Mouse (Mus musculus) induced T-regulatory cell, adult 2 months (primary cell): ENCODE data around the gene Acpp.

Source experiments
- DNase-seq: peaks from one replicate; pipeline ENCODE4 v3.0.0-alpha.2; 2012; ENCODE audit warnings: low read depth

Acpp gene

DNA sequence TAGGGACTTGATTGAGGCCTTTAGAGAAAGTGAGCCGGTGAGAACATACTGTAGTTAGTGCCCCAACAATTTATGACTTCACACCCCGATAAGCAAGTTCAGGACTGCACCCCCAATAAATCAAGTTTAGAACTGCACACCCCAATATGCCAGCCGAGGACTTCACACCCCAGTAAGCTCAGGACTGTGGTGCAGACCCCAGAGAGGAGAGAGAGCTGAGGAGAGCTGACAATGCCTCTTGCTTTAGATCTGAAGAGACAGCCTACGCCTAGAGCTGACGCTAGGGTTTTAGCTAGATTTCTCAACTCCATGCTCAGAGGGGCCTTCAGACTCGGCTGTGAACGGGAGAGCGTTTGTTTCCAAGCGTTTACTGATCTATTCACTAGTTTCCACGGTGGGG is 32.7 kb downstream of the Acpp start:
- no peak for DNase-seq

DNA sequence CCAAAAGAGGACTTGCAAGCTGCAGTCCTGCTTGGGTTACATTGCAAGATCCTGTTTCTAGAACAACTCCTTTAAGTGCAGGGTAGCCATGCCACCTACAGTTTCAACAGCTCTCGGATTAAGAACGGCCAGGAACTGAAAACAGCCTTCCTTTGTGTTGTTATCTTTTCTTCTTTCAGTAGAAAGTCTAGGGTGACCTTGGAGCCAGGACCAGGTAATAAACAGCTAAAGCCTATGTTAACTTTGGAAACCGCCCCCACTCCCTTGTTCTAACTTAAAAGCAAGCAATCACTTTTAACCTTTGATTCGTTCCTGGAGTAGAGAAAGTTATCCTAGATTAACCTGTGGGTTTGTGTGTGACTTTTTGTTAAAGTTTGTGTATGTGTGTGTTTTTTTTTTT is 33.2 kb downstream of the Acpp start:
- DNase-seq, result no peak

DNA sequence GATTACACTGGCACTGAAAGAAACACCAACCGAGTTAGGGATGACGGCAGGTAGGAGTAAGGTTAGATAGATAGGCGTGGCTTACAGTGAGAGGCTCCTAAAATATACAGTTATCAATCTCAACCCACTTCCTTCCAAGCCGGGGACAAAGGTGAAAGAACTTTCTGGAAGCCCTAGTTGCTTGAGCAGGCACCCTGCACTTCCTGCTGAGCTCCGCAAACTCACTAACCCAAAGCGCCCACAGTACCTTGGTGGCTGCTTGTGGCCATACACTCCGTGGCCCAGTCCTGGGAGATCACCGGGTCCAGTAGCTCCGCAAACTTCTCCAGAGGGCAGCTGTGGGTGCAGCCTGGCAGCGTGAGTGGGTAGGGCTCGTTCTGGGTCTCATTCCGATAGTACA is 37.0 kb downstream of the Acpp start:
- no peak for DNase-seq

DNA sequence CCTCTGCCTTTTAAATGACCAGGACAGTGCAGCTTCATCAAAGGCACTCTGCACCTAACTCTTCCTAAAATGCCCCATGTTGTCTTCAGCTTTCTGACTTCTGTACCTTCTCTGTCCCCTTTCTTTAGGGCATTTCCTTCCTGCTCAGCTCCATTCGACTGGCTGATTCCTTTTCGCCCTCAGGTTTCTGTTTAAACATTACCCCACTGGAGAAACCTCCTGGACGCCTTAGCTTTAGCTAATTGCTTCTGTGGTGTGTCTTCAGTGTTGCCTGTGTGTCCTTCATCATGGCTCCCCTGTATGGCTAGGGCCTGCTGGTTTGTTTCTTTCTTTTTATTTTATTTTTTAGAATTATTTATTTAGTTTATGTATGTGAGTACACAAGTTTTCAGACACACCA is 40.5 kb downstream of the Acpp start:
- no peak for DNase-seq

DNA sequence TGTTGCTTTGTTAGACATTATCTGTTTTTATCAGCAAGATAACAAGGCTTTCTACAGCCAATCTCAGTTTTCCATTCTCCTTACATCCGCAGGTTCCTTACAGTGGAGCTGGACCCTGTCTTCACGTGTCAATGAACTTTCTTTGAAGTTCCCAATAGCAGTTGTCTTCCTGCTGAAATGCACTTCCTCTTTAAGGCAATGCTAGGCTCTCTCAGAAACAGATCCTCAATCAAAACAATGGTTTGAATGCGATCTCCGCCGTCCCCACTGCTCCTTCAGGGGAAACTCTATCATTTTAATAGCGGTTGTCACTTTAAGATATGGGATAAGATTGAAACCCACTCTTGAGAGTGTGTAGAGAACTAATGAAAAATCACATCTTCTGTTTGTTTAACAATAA is 52.6 kb downstream of the Acpp start:
- DNase-seq, result no peak

DNA sequence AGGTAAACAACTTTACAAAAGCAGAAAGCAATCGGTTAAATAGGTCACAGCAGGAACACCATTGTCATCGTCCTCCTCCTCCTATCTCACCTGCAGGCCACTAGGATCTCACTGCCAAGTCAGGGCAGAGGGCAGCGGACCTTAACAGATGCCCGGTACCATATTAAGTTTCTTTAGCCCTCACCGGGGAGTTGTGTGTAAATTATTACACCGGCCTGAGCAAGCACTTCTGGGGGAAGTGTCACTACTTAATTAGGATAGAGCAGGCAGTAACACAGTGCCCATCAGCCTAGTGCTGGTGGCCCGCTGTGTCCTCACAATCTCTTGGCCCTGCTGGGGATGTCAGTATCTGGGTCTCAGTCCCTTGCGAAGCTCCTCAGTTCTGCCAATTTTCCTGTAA is 55.0 kb downstream of the Acpp start:
- no peak for DNase-seq

DNA sequence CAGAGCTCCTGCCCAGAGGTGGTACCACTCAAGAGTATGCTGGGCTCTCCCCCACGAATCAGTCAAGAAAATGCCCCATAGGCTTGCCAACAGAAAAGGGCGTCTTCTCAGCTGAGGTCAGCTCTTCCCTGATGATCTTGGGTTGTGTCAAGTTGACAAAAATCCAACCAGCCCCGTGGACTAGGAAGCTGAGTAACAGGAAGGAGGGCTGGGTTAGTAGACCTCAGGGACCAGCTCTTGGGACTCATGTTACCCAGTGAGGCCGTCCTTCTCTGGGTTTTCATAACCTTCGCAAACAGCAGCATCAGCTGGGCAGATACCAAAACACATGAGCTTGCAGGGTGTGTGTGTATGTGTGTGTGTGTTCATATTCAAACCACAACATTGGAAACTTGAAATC is 55.8 kb downstream of the Acpp start:
- no peak for DNase-seq

DNA sequence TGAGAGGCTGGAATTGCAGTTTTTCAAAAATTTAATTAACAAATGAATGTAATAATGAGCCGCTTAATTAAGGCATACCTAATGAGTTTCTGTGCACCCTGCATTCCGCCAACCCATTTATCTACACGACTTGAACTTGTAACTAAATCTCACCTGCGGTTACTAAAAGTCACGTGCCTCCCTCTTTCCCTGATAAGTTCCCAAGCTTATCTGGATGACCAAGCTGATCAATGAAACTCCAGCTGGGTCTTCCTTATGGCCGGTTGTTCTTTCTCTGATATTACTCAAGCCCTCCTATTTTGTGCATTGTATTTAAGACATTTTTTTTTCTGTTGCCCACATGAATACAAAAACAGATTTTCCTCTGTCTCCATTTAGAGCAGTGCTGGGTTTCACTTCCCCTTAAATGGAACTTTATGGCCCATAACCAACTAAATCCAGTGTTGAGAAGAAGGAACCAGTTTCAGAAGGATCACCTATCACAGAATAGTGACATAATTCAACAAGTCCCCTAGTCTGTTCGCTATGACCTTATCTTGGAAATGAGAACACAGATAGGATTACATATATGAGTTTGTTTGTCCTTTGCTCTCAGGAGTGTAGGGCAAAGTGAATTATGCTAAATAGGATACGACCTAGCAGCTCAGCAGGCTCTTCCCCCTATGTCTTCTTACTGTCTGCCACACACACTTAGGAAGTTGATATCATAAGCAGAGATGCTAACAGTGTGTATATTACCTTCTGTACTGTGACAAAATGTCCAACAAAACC is 56.6 kb downstream of the Acpp start:
- no peak for DNase-seq

DNA sequence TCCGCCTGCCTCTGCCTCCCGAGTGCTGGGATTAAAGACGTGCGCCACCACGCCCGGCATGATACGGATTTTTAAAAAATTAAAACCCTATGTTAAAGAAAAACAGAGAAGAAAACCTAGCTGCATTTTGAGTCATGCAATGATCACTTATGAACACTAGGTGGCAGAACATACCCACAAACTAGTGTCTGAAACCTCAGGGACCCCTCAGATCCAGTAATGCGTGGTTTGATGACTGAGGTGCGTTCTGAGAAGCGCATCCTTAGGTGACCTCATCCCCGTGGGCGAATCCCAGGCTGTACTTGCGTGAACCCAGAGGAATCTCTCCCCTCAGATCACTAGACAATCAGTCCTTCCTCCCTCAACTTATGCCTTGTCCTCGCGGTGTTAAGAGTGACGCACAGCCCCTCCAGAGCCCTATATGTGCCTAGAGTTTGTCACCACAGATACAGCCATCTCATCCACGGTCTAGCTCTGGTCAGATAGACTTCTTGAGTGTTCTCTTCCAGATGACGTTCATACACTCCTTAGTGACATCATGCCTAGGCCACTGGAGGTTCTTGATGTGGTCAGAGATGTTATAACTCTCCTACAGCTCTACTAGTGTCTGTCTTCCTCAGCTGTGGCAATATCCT is 59.9 kb downstream of the Acpp start:
- peak; percentile 71 for DNase-seq

DNA sequence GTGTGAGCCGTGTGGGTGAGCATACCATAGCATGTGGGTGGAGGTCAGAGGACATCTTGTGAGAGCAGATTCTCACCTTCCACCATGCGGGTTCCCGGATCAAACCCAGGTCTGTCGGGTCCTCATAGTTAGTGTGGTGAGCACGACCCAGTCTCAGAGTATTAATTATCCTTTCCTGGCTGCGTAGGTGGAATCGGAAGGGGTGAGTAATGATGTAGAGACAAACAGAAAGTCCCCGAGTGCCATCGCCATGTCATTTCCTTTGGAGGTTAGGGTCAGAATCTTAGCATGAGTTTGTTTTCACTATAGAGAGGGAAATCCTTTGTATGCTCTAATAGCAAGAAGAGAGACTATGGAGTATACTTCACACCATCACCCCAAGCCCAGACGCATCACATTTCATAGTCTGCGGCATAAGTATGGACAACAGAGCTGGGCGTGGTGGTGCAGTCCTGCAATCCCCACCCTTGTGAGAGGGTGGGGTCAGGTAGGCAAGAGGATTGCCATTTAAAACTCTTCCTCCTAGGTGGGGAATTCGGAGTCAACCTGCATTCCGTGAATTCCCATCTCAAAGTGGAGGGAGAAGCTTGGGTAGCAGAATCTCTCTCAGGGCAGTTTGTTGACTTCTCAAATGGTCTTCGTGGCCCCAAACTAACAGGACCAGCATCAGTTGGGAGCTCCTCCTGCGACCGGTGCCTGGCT is 62.3 kb downstream of the Acpp start:
- DNase-seq, result peak; percentile 39

DNA sequence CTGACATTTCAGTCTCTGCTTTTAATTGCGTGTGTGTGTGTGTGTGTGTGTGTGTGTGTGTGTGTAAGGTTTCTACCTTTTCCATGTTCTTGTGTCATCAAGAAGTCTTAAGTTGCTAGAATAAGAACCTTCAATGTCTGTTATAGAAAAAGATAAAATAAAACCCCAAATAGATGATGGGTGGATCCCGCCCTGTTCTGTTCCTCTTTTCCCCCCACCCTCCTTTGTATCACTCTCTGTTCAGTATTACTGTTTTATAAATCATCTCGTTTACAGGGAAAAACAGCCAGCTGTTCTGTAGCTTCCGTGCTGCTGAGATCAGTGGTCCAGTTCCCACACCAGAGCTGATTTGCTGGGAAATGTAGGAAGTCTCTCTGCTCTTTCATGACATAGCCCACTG is 65.5 kb downstream of the Acpp start:
- DNase-seq, result no peak

DNA sequence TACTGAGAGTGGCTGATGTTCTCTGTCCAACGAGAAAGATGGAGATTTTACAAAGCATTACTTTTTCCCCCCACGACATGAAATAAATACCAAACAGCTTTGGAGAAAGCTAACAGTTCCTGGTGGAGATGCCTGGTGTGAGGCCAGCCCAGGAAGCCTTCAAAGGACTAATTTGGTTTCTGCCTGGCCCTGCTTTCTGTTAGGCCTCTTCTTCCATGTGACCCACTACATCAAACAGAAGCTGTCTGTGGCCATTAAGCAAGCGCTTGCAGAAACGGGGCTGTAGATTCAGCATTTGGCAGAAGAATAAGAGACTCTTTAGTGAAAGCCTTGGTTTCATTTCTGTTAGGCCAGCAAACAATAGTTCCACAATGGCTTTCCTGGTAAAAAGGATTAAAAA is 65.9 kb downstream of the Acpp start:
- DNase-seq, result no peak

DNA sequence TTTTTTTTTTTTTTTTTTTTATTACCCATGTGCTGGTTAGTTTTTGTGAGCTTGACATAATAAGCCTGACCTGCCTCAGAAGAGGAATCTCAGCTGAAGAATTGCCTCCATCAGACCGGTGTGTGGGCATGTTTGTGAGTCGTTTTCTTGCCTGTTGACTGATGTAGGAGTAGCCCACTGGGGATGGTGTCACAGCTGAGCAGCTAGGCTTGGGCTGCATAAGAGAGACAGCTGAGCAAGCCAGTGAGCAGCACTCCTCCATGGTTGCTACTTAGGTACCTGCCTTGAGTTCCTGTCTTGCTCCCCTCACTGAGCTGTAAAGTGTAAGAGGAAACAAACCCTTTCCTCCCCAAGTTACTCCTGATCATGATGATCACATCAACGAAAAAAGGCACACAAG is 67.6 kb downstream of the Acpp start:
- no peak for DNase-seq

DNA sequence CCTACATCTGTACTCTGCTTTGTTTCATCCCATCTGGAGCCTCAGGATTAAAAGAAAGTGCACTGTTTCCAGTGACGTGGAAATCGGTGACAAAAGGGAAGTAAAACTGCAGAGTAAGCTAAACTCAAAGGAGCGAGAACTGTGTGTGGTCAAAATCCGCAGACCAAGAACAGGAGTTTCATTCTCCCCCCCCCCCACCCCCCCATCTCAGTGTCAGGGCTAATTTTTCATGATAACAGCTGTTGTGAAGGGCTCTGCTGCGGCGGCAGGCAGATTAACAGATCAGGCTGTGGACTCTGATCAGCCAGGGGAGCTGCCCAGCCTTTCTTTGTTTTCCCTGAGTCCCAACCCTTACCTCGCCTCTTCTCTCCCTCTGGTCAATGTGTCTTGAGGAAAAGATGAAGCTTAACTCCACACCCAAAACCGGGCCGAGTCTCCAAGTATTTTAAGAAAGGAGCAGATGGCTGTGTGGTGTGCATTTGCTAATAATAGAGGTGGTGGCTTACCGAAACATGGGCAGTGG is 68.1 kb downstream of the Acpp start:
- DNase-seq, result peak; percentile 33

DNA sequence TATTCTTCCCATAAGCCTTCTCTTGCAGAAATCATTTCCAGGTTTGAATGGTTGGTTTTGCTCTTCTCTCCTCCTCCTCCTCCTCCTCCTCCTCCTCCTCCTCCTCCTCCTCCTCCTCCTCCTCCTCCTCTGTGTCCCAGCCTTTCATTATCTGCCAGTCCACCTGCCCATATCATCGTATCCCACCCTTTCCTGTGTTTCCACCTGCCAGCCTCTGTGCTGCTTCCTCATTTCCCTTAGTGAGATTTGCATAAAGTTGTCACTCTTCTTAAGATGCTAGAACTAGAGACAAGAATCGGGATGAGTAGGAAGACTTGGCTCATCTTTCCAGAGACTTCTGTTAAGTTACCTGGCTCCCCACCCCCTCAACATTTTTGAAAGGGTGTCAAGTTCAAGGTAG is 73.0 kb downstream of the Acpp start:
- no peak for DNase-seq

DNA sequence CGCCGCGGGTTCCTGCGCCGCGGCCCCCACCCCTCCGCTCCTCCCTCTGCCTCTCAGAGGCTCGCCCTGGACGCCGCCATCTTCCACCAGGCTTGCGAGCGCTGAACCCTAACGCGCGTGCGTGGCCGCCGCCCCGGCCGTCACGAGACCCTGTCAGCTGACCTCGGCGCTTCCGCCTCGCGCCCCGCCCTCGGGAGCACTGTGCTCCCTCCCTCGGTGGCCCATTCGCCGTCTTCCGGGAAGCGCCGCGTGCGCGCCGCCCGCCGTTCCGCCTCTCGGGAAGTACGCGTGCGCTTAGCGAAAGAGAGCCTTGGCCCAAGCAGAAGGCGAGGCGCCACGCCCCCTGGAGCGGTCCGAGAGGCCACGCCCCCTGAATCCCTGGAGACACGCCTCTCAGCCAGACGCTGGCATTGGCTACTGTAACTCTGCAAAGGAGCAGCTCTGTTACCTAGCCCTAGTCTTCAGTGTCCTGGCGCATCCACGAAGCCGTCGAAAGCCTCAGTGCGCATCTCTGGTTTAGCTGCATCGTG is 74.7 kb downstream of the Acpp start, which contains the start of gene Dnajc13:
Gene Dnajc13 (minus strand): TSS at position 108 of the 530 bp plus-strand sequence.
- DNase-seq, result peak; percentile 98

DNA sequence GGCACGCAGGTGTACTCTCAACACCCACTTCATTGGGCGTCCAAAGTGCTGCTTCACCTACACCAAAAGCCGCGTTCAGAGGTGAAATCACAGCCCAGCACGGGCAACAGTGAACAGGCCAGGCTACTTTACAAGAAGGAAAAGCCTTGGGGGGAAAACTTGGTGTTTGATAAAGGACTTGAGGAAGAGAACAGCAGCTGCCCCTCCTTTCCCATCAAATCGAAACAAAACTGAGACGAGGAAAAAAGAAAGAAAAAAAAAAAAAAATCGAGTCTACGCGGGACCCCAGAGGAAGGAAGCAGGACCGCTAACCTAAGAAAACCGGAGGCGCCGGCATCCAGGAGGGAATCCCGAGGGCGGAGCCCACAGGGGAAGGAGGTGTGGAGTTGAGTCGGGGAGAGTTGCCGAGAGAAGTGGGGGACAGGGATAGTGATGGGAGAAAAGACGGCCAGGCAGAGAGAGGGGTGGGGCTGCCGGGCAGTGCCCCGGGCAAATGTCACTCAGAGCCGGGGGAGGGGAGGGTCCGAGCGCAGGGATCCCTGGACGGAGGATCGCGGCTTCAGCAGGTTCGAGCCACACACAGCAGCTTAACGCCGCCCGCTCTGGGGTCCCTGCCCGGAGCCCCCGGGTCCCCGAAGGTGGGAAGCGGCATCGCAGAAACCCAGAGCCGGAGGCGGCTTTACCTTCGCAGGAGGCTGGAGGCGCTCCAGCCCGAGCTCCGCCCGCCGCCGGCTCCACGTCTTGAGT is 75.4 kb downstream of the Acpp start:
- DNase-seq, result peak; percentile 60

DNA sequence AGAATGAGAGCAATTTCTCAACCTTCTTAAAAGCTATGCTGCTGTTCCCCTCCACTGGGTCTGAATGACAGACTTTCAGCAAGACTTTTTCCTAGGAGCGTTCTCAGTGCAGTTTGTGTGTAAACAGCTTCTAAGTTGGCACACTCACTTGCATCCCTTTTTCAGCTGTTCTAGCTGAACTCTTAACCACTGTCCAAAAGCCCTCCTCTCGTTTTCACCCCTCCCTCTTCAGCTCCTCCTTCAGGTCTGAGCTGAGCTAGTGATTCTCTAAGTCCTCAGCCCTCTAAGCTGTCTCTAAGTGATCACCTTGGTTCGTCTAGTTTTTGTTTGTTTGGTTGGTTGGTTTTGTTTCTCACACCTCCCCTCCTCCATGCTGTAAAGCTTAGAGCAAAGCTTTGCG is 77.2 kb downstream of the Acpp start:
- no peak for DNase-seq

DNA sequence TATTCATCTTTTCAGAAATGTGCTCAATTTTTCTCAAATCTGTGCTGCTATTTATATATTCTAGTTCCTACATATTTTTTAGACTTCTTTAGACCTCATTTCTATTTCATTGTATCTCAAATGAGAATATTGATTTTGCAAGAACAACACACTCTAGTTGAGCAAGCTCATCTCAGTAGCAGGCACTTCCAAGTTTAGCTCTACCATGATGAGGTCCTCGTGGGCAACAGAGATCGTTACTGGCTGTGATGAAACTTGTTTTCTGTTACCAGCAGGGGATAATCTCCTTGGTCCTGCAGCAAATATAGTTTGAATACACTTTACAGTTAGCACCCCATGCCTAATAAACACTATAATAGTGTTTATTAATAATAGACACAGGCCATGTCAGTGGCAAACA is 81.5 kb downstream of the Acpp start:
- DNase-seq, result no peak

DNA sequence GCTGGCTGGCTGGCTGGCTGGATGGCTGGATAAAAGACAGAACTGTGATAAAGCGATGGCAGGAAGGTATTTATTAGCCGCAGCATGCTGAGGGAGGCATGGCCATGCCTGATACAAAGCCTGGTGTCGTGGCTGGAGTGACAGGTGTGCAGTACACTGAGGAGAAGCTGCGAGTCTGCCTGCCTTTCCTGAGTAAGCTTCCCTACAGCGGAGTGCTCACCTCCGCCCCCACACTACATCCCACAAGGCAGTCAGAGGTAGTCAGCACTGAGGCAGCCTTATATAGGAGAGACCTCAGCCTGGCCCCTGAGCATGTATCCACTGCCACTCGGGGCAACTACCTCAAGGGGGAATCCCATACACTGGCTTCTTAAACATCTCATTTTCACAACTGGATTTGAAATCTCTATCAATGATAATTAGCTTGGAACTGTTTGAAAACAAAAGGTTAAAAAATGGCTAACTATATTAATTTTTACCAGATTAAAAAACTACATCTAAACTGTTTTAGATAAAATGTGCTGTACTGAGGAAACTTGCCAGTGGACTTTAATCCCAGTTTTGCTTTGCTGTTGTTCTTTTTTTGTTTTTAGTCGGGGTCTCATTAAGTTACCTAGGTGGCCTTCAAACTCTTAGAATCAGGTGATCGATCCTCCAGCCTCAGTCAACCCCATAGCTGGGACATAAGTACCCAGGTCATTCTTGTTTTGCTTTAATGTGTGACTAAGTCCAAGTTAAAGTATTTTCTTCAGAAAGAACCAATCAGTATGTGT is 83.0 kb downstream of the Acpp start:
- DNase-seq, result no peak

DNA sequence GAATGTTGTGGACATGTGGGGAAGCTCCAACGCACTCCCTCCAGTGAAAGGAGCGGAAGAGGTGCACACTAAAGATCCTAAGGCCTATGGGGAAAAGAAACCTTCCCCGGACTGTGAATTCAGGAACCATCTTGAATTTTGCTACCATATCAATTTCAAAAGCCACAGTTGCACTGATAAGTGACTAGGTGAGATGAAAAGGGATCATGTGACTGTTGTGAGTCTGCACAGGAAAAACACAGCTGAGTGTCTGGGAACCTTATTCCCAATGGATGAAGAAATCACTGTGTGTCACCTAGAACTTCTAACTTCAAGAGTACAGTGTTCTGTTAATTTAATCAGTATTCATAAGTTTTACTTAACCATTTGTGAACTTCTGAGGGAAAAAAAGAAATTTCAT is 84.9 kb downstream of the Acpp start:
- DNase-seq, result no peak
